Mouse (Mus musculus): ENCODE data around the gene Lrrc38. TPM values are rescaled to one million over a fixed set of nuclear protein-coding genes. Genes with fewer than 3 reads are reported as not detected.

The Lrrc38 gene
- total RNA-seq, 4 experiments from 2014 or later, result 1.5 to 2.2 (median 1.8) TPM

Other genes with a start within 250 kb of the Lrrc38 start
- gene Prdm2, start 136.8 kb upstream of the Lrrc38 start, total RNA-seq (2022), result 10 to 100 TPM; 35.9 to 40.1 (median 39.0) TPM
- 10 to 100 TPM; 15.2 to 25.6 (median 19.6) TPM for gene Pdpn, start 50.2 kb upstream of the Lrrc38 start, total RNA-seq (2022)
- under 1 TPM in 2 of 4 experiments, not detected in 2; 0.13 TPM for gene Pramel1, start 44.7 kb downstream of the Lrrc38 start, total RNA-seq (2022)
- gene Pramef8, start 62.7 kb downstream of the Lrrc38 start, total RNA-seq (2022), result 10 to 100 TPM; 10.4 to 15.2 (median 11.8) TPM
- not detected for gene Oog4, start 100.6 kb downstream of the Lrrc38 start, total RNA-seq (2022)
- gene Gm13043, start 161.6 kb downstream of the Lrrc38 start, total RNA-seq (2022), result not detected
- gene Gm13040, start 186.2 kb downstream of the Lrrc38 start, total RNA-seq (2022), result not detected
- not detected for gene BC080695, start 201.9 kb downstream of the Lrrc38 start, total RNA-seq (2022)
- not detected for gene Gm13057, start 202.0 kb downstream of the Lrrc38 start, total RNA-seq (2022)

Data from left cerebral cortex, adult 8-10 months (tissue).